Mouse (Mus musculus): ENCODE data around the gene Map9. TPM values are rescaled to one million over a fixed set of nuclear protein-coding genes. Genes with fewer than 3 reads are reported as not detected.

Map9 gene
- polyA plus RNA-seq, 1 experiment from 2014 or later: 42.5 TPM

DNA sequence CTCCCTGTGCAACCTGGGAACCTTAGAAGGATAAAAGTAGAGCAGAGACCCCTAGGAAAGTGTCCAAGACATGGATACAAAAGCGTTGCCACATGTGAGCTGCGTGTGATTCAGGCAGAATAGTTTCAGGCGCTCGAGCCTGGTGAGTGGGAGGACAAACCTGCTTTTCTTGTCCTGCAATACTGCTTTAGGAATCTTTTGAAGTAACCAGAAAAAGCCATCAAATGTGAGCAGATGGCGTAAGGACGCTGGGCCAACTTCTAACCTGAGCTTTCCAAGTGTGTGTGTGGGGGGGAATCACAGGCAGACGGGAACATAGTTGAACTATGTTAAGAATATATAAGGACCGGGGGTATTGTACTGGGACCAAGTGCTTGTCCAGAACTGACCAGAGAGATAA, 6.7 kb downstream of the Map9 start:
- Histone ChIP-seq H3K27me3 (no peaks in the 10 kb centered on the region), H3K4me3 (no peak overlapping the region), H3K36me3 (ENCODE audit: poor library complexity, severe bottlenecking) (peaks cover 26% of the 10 kb centered on the region), H3K4me2 (no peak overlapping the region), H3K4me1 (no peaks in the 10 kb centered on the region), H3K9me3 (replicated peaks) (no peaks in the 10 kb centered on the region), H3K9ac (no peak overlapping the region), H3K27ac (no peak overlapping the region)
- ATAC-seq: 0 out of 2 replicates have a peak, but pooled peaks have one; percentile 9
- WGBS: 92% methylated on average over 8 of the region's 8 CpGs

DNA sequence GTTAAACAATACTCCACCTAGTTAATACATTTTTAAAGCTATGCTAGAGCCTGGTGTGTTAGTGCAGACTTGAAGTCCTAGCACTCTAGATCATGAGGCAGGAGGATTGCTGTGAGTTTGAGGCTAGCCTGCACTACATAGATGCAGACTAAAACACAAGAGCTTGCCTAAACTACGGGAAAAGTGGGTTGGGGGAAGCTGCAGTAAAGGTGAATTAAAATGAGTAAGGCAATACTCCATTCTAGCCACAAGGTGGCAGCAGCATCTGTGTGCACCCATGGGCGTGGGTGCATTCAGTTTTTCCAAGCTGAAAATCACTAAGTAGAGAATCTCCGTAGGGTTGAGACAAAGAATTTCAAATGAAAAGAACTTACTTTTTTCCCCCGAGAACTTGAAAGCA, 7.1 kb downstream of the Map9 start:
- Histone ChIP-seq H3K27ac (no peak overlapping the region), H3K9me3 (replicated peaks) (no peaks in the 10 kb centered on the region), H3K4me3 (no peak overlapping the region), H3K27me3 (no peaks in the 10 kb centered on the region), H3K9ac (no peak overlapping the region), H3K4me2 (no peak overlapping the region), H3K4me1 (no peaks in the 10 kb centered on the region), H3K36me3 (ENCODE audit: poor library complexity, severe bottlenecking) (peaks cover 26% of the 10 kb centered on the region)
- 25% methylated on average over 4 of the region's 4 CpGs for WGBS
- peak; percentile 60 for ATAC-seq

DNA sequence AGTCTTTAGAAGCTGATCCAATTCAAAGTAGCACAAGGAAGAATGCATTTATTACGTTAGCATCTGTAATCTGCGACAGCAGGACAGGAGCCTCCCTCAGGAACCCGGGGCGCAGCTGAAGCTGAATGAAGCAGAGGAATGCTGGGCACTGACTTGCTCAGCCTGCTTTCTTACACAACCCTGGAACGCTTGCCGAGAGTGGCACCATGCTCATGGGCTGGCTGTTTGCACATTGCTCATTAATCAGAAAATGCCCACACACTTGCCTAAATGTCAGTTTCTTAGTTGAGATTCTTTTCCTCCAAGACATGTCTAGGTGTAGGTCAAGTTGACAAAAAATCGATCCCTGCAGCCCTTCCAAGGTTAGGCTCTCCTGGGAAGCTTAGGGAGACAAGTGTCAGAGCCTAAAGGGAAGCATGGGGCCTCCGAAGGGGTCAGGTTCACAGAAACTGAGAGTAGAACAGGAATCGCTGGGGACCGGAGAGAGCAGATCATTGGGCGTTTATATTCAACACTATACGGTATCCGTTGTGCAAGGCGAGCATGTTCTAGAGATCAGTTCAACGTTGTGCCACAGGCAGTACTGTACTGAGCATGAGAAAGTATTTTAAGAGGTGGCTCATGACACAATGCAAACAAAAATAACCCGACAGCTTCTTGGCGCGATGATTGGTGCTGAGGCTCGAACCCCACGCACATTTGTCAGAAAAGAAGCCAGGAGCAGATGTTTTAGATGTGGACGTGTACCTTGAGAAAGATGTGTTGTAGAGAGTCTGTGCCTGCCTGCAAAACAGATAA, 11.4 kb downstream of the Map9 start:
- no peak overlapping the region for H3K4me3 ChIP-seq
- no peak overlapping the region for H3K9ac ChIP-seq
- no peak overlapping the region for H3K4me2 ChIP-seq
- no peaks in the 10 kb centered on the region for H3K9me3 ChIP-seq (replicated peaks)
- peaks cover 30% of the 10 kb centered on the region for H3K36me3 ChIP-seq (ENCODE audit: poor library complexity, severe bottlenecking)
- no peak for ATAC-seq
- H3K4me1 ChIP-seq: no peaks in the 10 kb centered on the region
- no peaks in the 10 kb centered on the region for H3K27me3 ChIP-seq
- WGBS: 84% methylated on average over 21 of the region's 21 CpGs
- no peak overlapping the region for H3K27ac ChIP-seq

DNA sequence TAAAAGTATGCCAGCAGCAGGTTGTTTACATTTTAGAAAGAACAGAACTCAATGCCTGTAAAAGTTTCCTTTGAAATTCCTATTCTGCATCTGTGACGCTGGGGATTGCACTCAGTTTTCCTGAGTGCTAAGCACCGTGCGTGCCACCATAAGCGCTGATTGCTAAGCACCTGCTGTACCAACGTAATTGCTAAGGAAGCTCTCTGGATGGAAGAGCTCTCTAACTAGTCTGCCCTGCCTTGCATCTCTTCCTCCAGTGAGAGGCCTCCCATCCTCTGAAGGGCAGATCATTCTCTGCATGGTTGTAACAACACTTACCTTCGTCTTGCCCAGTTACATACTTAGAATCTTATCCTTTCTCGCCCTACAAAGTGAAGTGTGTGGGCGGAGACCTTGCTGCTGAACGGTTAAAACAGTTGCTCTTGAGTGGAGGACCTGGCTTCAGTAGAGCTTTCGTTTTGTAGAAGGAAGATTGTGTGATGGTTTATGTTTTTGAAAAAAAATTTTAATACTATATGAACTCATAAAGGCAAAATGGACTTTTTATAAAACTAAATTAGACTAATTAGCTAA, 12.7 kb downstream of the Map9 start:
- Histone ChIP-seq H3K4me3 (no peak overlapping the region), H3K9ac (no peak overlapping the region), H3K36me3 (ENCODE audit: poor library complexity, severe bottlenecking) (peaks cover 38% of the 10 kb centered on the region), H3K9me3 (replicated peaks) (no peaks in the 10 kb centered on the region), H3K27ac (no peak overlapping the region), H3K4me2 (no peak overlapping the region), H3K4me1 (no peaks in the 10 kb centered on the region), H3K27me3 (no peaks in the 10 kb centered on the region)
- WGBS: 91% methylated on average over 10 of the region's 10 CpGs
- ATAC-seq: no peak

DNA sequence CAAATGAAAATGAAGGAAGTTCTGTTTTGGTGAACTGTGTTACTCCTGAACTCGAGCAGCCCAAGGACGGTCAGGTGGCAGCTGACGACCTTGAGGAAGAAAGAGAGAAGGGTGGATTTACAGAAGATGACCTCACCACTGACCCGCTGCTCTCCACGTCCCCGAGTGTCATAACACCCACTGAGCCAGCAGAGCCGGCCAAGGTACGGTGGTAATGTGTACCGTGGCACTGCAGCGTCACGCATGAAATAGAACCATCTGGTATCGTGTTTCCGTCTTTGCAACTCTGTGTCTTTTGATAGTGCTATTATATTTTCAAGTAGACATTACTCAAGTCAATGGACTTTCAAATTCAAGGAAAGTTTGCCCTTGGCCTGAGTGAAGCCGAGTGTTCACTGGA, 19.1 kb downstream of the Map9 start:
- ATAC-seq: no peak
- WGBS: 93% methylated on average over 14 of the region's 14 CpGs
- H3K4me1 ChIP-seq: no peaks in the 10 kb centered on the region
- H3K27me3 ChIP-seq: no peaks in the 10 kb centered on the region
- H3K27ac ChIP-seq: no peak overlapping the region
- no peak overlapping the region for H3K4me2 ChIP-seq
- no peak overlapping the region for H3K9ac ChIP-seq
- no peak overlapping the region for H3K4me3 ChIP-seq
- peaks cover 76% of the 10 kb centered on the region for H3K36me3 ChIP-seq (ENCODE audit: poor library complexity, severe bottlenecking)
- no peaks in the 10 kb centered on the region for H3K9me3 ChIP-seq (replicated peaks)

DNA sequence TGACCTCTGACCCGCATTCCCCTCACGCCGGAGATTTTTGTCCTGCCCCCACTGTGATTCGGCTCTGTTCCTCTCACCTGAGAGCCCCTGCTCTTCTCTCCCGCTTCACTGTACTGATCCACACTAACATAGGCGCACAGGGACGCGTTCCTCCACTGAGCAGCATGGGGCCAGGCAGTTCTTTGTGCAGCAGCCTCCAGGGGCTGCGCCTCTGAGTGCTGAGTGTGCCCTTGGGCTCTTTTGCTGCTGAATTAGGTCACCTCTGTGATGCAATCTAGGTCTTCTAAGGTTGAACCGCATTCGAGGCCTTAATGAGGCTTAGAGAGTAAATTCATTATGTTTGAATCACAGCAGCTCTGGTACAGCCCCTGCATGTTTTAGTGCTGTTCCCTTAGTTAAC, 24.5 kb downstream of the Map9 start:
- no peaks in the 10 kb centered on the region for H3K9me3 ChIP-seq (replicated peaks)
- no peaks in the 10 kb centered on the region for H3K27me3 ChIP-seq
- no peak overlapping the region for H3K9ac ChIP-seq
- H3K27ac ChIP-seq: no peak overlapping the region
- H3K4me3 ChIP-seq: no peak overlapping the region
- no peak overlapping the region for H3K4me2 ChIP-seq
- ATAC-seq: peak; percentile 73; the same call in 1 of the 2 replicates
- peaks cover 63% of the 10 kb centered on the region for H3K36me3 ChIP-seq (ENCODE audit: poor library complexity, severe bottlenecking)
- H3K4me1 ChIP-seq: no peaks in the 10 kb centered on the region
- 47% methylated on average over 11 of the region's 11 CpGs for WGBS

DNA sequence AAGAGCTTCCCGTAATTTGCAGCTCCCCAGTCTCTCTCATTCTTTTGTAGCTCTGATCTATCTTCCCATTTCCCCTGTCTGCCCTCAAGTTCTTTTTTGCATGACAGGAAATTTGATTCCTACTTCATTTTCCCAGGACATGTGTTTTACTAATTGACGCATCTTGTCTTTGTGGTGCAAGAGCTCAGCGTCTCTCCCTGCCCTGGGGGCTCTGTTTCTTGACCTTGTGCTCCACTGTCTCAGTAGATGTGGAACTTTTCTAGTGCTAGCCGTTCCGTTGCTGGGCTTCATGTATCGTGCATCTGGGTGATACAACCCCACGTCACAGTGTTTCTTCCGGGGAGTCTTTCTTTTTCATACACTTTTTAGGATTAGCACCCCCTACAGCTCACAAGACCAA, 27.2 kb downstream of the Map9 start:
- Histone ChIP-seq H3K9ac (no peak overlapping the region), H3K4me3 (no peak overlapping the region), H3K27me3 (no peaks in the 10 kb centered on the region), H3K4me2 (no peak overlapping the region), H3K9me3 (replicated peaks) (no peaks in the 10 kb centered on the region), H3K36me3 (ENCODE audit: poor library complexity, severe bottlenecking) (peaks cover 53% of the 10 kb centered on the region), H3K27ac (no peak overlapping the region), H3K4me1 (no peaks in the 10 kb centered on the region)
- WGBS: 91% methylated on average over 8 of the region's 8 CpGs
- ATAC-seq: no peak

DNA sequence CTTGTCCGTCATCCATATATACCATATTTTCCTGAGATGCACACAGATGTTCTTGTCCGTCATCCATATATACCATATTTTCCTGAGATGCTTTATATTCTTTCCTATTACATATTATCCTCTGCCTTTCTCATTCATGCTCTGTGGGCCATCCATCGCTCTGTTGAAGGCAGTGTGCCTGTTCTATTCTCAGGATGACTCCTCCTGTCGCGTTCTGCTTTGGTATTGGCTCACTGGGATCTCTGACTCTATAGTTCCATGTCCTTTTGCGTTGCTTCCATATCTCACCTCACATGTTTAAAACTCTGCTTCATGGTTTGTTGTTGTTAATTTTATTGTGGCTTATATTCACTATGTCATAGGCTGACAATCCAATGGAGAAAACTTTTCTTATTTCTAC, 48.0 kb downstream of the Map9 start:
- H3K27me3 ChIP-seq: no peaks in the 10 kb centered on the region
- H3K27ac ChIP-seq: no peak overlapping the region
- no peak overlapping the region for H3K4me2 ChIP-seq
- H3K4me1 ChIP-seq: no peaks in the 10 kb centered on the region
- no peak overlapping the region for H3K9ac ChIP-seq
- WGBS: 86% methylated on average over 6 of the region's 6 CpGs
- no peaks in the 10 kb centered on the region for H3K9me3 ChIP-seq (replicated peaks)
- peak; percentile 44; the same call in 1 of the 2 replicates for ATAC-seq
- H3K36me3 ChIP-seq (ENCODE audit: poor library complexity, severe bottlenecking): no peaks in the 10 kb centered on the region
- no peak overlapping the region for H3K4me3 ChIP-seq

DNA sequence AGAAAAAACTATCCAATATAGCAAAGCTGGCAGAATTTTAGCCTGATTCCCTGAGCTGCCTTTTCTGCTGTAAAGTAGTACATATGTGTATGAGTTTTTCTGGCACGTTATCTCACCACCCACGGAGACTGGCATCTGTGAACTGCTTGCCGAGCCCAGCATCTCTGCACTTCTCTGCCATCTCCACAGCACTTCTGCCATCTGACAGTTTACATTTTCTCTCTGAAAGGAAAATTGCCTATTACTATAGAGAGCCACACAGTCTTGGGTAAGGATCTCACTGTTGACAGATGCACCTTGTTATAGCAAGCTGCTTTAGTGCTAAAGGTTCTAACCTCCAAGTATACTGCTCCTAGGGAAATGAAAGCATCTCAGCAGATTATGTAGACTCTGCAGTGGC, 48.5 kb downstream of the Map9 start:
- H3K27ac ChIP-seq: no peak overlapping the region
- H3K4me1 ChIP-seq: no peaks in the 10 kb centered on the region
- H3K4me2 ChIP-seq: no peak overlapping the region
- H3K9ac ChIP-seq: no peak overlapping the region
- 77% methylated on average over 3 of the region's 3 CpGs for WGBS
- H3K36me3 ChIP-seq (ENCODE audit: poor library complexity, severe bottlenecking): no peaks in the 10 kb centered on the region
- no peaks in the 10 kb centered on the region for H3K27me3 ChIP-seq
- ATAC-seq: peak; percentile 97
- no peaks in the 10 kb centered on the region for H3K9me3 ChIP-seq (replicated peaks)
- H3K4me3 ChIP-seq: no peak overlapping the region

DNA sequence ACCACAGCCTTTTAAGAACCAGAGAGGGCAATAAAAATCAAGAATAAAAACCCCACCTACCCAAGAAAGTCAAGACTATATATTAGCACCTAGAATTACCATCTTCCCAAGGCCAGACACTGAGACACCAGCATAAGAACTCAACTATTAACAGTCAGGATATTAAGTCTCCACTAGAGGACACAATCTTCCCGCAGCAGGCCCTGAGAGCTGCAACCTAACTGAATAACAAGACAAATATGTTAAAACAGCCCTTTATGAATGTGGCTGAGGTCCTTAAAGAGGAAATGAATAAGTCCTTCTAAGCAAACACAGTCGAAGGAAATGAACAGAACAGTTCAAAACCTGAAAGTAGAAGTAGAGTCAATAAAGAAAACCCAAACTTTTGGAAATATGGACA, 49.6 kb downstream of the Map9 start:
- ATAC-seq: no peak
- WGBS: 69% methylated on average over 2 of the region's 2 CpGs
- H3K4me1 ChIP-seq: no peaks in the 10 kb centered on the region

DNA sequence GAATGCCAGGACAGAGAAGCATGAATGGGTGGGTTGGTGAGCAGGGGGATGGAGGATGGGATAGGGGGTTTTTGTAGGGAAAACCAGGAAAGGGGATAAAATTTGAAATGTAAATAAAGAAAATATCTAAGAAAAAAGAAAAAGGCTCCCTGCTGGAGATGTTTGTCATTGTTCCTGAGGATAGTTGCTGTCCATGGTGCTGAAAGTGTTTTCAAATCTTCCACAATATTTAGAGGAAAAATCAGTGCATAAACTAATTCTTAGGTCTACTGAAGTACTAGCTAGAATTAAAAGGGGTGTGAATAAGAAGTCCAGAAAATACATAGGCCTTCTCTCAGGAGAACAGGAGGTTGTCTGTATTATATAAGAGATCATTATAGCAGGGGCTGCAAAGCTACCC, 54.6 kb downstream of the Map9 start:
- Histone ChIP-seq H3K9ac (no peak overlapping the region), H3K27ac (no peak overlapping the region), H3K27me3 (no peaks in the 10 kb centered on the region), H3K36me3 (ENCODE audit: poor library complexity, severe bottlenecking) (no peaks in the 10 kb centered on the region), H3K4me2 (no peak overlapping the region), H3K9me3 (replicated peaks) (no peaks in the 10 kb centered on the region), H3K4me3 (no peak overlapping the region), H3K4me1 (no peaks in the 10 kb centered on the region)
- ATAC-seq: no peak

More for the DNA sequence above, 49.6 kb downstream of the Map9 start:
- Histone ChIP-seq H3K36me3 (ENCODE audit: poor library complexity, severe bottlenecking) (no peaks in the 10 kb centered on the region), H3K9ac (no peak overlapping the region), H3K27ac (no peak overlapping the region), H3K27me3 (no peaks in the 10 kb centered on the region), H3K4me2 (no peak overlapping the region), H3K9me3 (replicated peaks) (no peaks in the 10 kb centered on the region), H3K4me3 (no peak overlapping the region)

DNA sequence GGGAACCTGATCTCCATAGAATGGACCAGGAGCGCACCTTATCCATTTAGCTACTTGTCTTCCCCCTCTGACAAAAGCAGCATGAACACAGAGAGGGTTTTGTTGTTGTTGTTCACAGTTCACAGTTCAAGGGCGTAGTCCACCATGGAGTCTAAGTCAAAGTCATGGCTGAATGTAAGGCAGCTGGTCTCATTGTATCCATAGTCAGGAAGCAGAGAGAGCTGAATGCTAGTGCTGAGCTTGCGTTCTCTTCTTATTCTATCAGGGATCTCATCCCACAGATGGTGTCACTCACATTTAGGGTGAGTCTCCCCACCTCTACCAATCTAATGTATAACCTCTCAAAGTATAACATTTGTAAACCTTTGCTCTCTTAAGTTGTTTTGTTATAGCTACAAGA, 60.1 kb downstream of the Map9 start:
- ATAC-seq: no peak
- 86% methylated on average over 3 of the region's 3 CpGs for WGBS

DNA sequence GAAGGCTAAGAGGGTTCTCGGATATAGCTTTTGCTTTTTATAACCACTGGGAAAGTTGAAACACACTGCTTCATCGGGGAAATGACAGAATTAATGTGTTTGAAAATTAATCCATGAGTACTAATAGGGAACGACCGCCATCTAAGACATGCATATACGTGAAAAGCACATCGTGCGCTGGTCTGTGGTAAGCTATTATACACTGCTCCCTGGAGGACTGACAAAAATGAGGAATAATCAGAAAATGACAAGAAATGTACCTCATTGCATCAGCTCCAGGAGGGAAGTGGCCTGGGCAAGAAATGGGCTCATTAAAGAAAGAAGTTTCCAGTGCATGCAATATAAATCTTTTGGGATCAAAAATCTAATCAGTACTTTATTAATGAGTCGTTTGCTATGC, 77.5 kb downstream of the Map9 start:
- Histone ChIP-seq H3K4me1 (no peaks in the 10 kb centered on the region), H3K27me3 (no peaks in the 10 kb centered on the region), H3K9me3 (replicated peaks) (no peaks in the 10 kb centered on the region), H3K9ac (no peak overlapping the region), H3K27ac (no peak overlapping the region), H3K4me3 (no peak overlapping the region), H3K36me3 (ENCODE audit: poor library complexity, severe bottlenecking) (no peaks in the 10 kb centered on the region), H3K4me2 (no peak overlapping the region)
- WGBS: 92% methylated on average over 8 of the region's 8 CpGs
- ATAC-seq: no peak

More for the DNA sequence above, 60.1 kb downstream of the Map9 start:
- Histone ChIP-seq H3K9me3 (replicated peaks) (no peaks in the 10 kb centered on the region), H3K27ac (no peak overlapping the region), H3K27me3 (no peaks in the 10 kb centered on the region), H3K4me2 (no peak overlapping the region), H3K9ac (no peak overlapping the region), H3K36me3 (ENCODE audit: poor library complexity, severe bottlenecking) (no peaks in the 10 kb centered on the region), H3K4me3 (no peak overlapping the region), H3K4me1 (no peaks in the 10 kb centered on the region)

Measured in forebrain, embryonic 13.5 days (tissue).